Mouse (Mus musculus) neural tube, embryonic 11.5 days (tissue): ENCODE results near the gene Srgap2. TPM values are rescaled to one million over a fixed set of nuclear protein-coding genes. Genes with fewer than 3 reads are reported as not detected.
A peak's percentile ranks its signal among the peaks of the same experiment; 100 is the strongest.

Source experiments
- ATAC-seq: fragments of 200-750 bp; cut with Nextera tagmentation; 2 replicates; pipeline ENCODE4 v1.8.0; 2017; ENCODE audit warnings: moderate number of reproducible peaks, mild to moderate bottlenecking, moderate TSS enrichment, moderate library complexity; ENCODE audit not compliant: insufficient read depth, low FRiP score, low TSS enrichment
- DNase-seq: peaks from one replicate; pipeline ENCODE4 v3.0.0-alpha.2; 2015; ENCODE audit warnings: low spot score
- H3K27ac ChIP-seq: fragments of 300-500 bp; sonication (generic); 2 replicates; pipeline ENCODE4 v1.5.1; 2014; ENCODE audit warnings: low read depth, mild to moderate bottlenecking, low read length
- H3K27me3 ChIP-seq: fragments of 300-500 bp; sonication (generic); 2 replicates; pipeline ENCODE4 v1.6.1; 2014; ENCODE audit warnings: mild to moderate bottlenecking, low read length, mixed read lengths; ENCODE audit not compliant: control insufficient read depth, insufficient read depth
- H3K36me3 ChIP-seq: fragments of 300-500 bp; sonication (generic); 2 replicates; pipeline ENCODE4 v1.6.1; 2014; ENCODE audit warnings: mild to moderate bottlenecking, low read length, moderate library complexity, mixed read lengths; ENCODE audit not compliant: control insufficient read depth, insufficient read depth
- H3K4me1 ChIP-seq: fragments of 300-500 bp; sonication (generic); 2 replicates; pipeline ENCODE4 v1.6.1; 2014; ENCODE audit warnings: low read length, mixed read lengths; ENCODE audit not compliant: control insufficient read depth, insufficient read depth
- H3K4me2 ChIP-seq: fragments of 300-500 bp; sonication (generic); 2 replicates; pipeline ENCODE4 v1.6.1; 2014; ENCODE audit warnings: low read depth, mild to moderate bottlenecking, moderate library complexity
- H3K4me3 ChIP-seq: fragments of 300-500 bp; sonication (generic); 2 replicates; pipeline ENCODE4 v1.5.1; 2014; ENCODE audit warnings: low read depth, low read length
- H3K9ac ChIP-seq: fragments of 300-500 bp; sonication (generic); 2 replicates; pipeline ENCODE4 v1.6.1; 2014; ENCODE audit warnings: mild to moderate bottlenecking, low read length
- H3K9me3 ChIP-seq: fragments of 300-500 bp; sonication (generic); 2 replicates; pipeline ENCODE4 v1.6.1; 2016; ENCODE audit warnings: low read length; ENCODE audit not compliant: control insufficient read depth
- WGBS: fragments of 180-500 bp; shearing (Covaris S2); extraction: QIAGEN DNeasy Blood & Tissue Kit; methylation state at CpG from one replicate; pipeline ENCODE4 v1.1.7; 2014; 5-methylcytosine and 5-hydroxymethylcytosine counted together
- polyA plus RNA-seq: library from polyadenylated mRNA; unstranded; fragments of >200 nt; fragmentation: Nextera tagmentation; extraction: Ambion mirVana; gene quantifications from 2 replicates; pipeline ENCODE4 v1.2.1, GENCODE M21; 2014

Gene Srgap2
- polyA plus RNA-seq, 1 experiment from 2014 or later, result 15.2 TPM

- Histone ChIP-seq H3K27me3 (no peaks in the 10 kb centered on the region), H3K36me3 (no peaks in the 10 kb centered on the region; the same call in 1 of the 2 replicates), H3K4me2 (no peak overlapping the region), H3K9ac (no peak overlapping the region), H3K4me1 (no peaks in the 10 kb centered on the region), H3K9me3 (no peaks in the 10 kb centered on the region), H3K4me3 (no peak overlapping the region), H3K27ac (no peak overlapping the region)
- no peak for DNase-seq
- no peak for ATAC-seq
- 90% methylated on average over 6 of the region's 6 CpGs for WGBS
Measured at GRCm38 (mm10) chr1:131288938-131289337, 238.2 kb downstream of the Srgap2 start.

GRCm38 (mm10) chr1:131287267-131287666 lies 239.9 kb downstream of the Srgap2 start:
- H3K27me3 ChIP-seq, result no peaks in the 10 kb centered on the region
- DNase-seq (no peak), ATAC-seq (no peak)
- H3K9me3 ChIP-seq, result no peaks in the 10 kb centered on the region
- no peaks in the 10 kb centered on the region for H3K4me1 ChIP-seq
- WGBS, result 69% methylated on average over 2 of the region's 2 CpGs
- no peak overlapping the region for H3K9ac ChIP-seq
- H3K4me2 ChIP-seq, result no peak overlapping the region
- H3K4me3 ChIP-seq, result no peak overlapping the region
- no peak overlapping the region for H3K27ac ChIP-seq
- H3K36me3 ChIP-seq, result no peaks in the 10 kb centered on the region; the same call in 1 of the 2 replicates

- Histone ChIP-seq H3K9me3 (no peaks in the 10 kb centered on the region), H3K4me1 (no peaks in the 10 kb centered on the region), H3K4me2 (no peak overlapping the region), H3K9ac (no peak overlapping the region), H3K27ac (no peak overlapping the region), H3K27me3 (no peaks in the 10 kb centered on the region), H3K4me3 (no peak overlapping the region), H3K36me3 (no peaks in the 10 kb centered on the region; the same call in 1 of the 2 replicates)
- ATAC-seq, result no peak
- no peak for DNase-seq
- WGBS, result 86% methylated on average over 5 of the region's 5 CpGs
Measured at GRCm38 (mm10) chr1:131286803-131287202, 240.3 kb downstream of the Srgap2 start.

- 82% methylated on average over 4 of the region's 4 CpGs for WGBS
- ATAC-seq (no peak), DNase-seq (no peak)
- Histone ChIP-seq H3K9ac (no peak overlapping the region), H3K9me3 (no peaks in the 10 kb centered on the region), H3K4me1 (no peaks in the 10 kb centered on the region), H3K4me3 (no peak overlapping the region), H3K27me3 (no peaks in the 10 kb centered on the region), H3K27ac (no peak overlapping the region), H3K36me3 (no peaks in the 10 kb centered on the region; the same call in 1 of the 2 replicates), H3K4me2 (no peak overlapping the region)
Measured at GRCm38 (mm10) chr1:131284616-131285015, 242.5 kb downstream of the Srgap2 start.

GRCm38 (mm10) chr1:131284167-131284566 lies 243.0 kb downstream of the Srgap2 start:
- no peak for ATAC-seq
- no peak for DNase-seq
- no peaks in the 10 kb centered on the region for H3K36me3 ChIP-seq
- H3K4me3 ChIP-seq, result no peak overlapping the region
- no peaks in the 10 kb centered on the region for H3K4me1 ChIP-seq
- H3K27ac ChIP-seq, result no peak overlapping the region
- no peak overlapping the region for H3K4me2 ChIP-seq
- no peaks in the 10 kb centered on the region for H3K9me3 ChIP-seq
- no peak overlapping the region for H3K9ac ChIP-seq
- no peaks in the 10 kb centered on the region for H3K27me3 ChIP-seq
- 84% methylated on average over 1 of the region's 1 CpGs for WGBS

GRCm38 (mm10) chr1:131281731-131282130 lies 245.4 kb downstream of the Srgap2 start:
- Histone ChIP-seq H3K4me2 (no peak overlapping the region), H3K36me3 (no peaks in the 10 kb centered on the region), H3K9ac (no peak overlapping the region), H3K4me3 (no peak overlapping the region), H3K27me3 (no peaks in the 10 kb centered on the region), H3K27ac (no peak overlapping the region), H3K4me1 (no peaks in the 10 kb centered on the region; the same call in 1 of the 2 replicates), H3K9me3 (no peaks in the 10 kb centered on the region)
- DNase-seq (no peak), ATAC-seq (no peak)
- 74% methylated on average over 4 of the region's 4 CpGs for WGBS

- Histone ChIP-seq H3K9me3 (no peaks in the 10 kb centered on the region), H3K27me3 (no peaks in the 10 kb centered on the region), H3K27ac (no peak overlapping the region), H3K4me1 (no peaks in the 10 kb centered on the region; the same call in 1 of the 2 replicates), H3K9ac (no peak overlapping the region), H3K4me2 (no peak overlapping the region), H3K4me3 (no peak overlapping the region), H3K36me3 (no peaks in the 10 kb centered on the region)
- DNase-seq (no peak), ATAC-seq (no peak)
- 73% methylated on average over 3 of the region's 3 CpGs for WGBS
Measured at GRCm38 (mm10) chr1:131280280-131280679, 246.9 kb downstream of the Srgap2 start.

- no peak within 1 kb of the TSS for H3K4me3 ChIP-seq
- WGBS, result 32% methylated on average over 4 of the region's 4 CpGs
- 0 out of 2 replicates have a peak within 1 kb of the TSS, but pooled peaks have one; percentile 3 for H3K4me2 ChIP-seq
- H3K36me3 ChIP-seq, result no peaks in the 10 kb centered on the region
- H3K9me3 ChIP-seq, result no peaks in the 10 kb centered on the region
- ATAC-seq, result no peak
- H3K27ac ChIP-seq, result no peak within 1 kb of the TSS
- no peak within 1 kb of the TSS for H3K9ac ChIP-seq
- no peak for DNase-seq
- no peaks in the 10 kb centered on the region; the same call in 1 of the 2 replicates for H3K4me1 ChIP-seq
- no peaks in the 10 kb centered on the region for H3K27me3 ChIP-seq
Measured at GRCm38 (mm10) chr1:131279456-131279776, 247.7 kb downstream of the Srgap2 start, which contains the start of gene Ikbke. Ikbke (minus strand) TSS chr1:131279606.

- no peak overlapping the region for H3K9ac ChIP-seq
- no peaks in the 10 kb centered on the region for H3K9me3 ChIP-seq
- H3K27ac ChIP-seq, result no peak overlapping the region
- H3K4me2 ChIP-seq, result 0 out of 2 replicates have a peak overlapping the region, but pooled peaks have one; percentile 3
- H3K4me1 ChIP-seq, result no peaks in the 10 kb centered on the region; the same call in 1 of the 2 replicates
- DNase-seq (no peak), ATAC-seq (no peak)
- no peak overlapping the region for H3K4me3 ChIP-seq
- H3K36me3 ChIP-seq, result no peaks in the 10 kb centered on the region
- WGBS, result 47% methylated on average over 8 of the region's 8 CpGs
- no peaks in the 10 kb centered on the region for H3K27me3 ChIP-seq
Measured at GRCm38 (mm10) chr1:131278606-131279455, 248.3 kb downstream of the Srgap2 start.
